Comparison of ENCODE assay signal across 31 mouse cellular contexts in genomic region chr5:143897635-143898330, GRCm38 (mm10). TPM values are rescaled to one million over a fixed set of nuclear protein-coding genes. Genes with fewer than 3 reads are reported as not detected.
A peak's percentile ranks its signal among the peaks of the same experiment; 100 is the strongest.
DNase-seq lines count a peak whose midpoint lies in the region; ATAC-seq and TF ChIP-seq lines count a peak whose summit lies in the region.
"Had no signal": no experiment of that assay in that cellular context is flagged by ENCODE, and none has a peak within 500 bp of the region (broad histone marks: within the 10 kb centered on the region; RNA-seq: fewer than 3 reads in every experiment).

Ankrd61 (minus strand) TSS chr5:143897685.

- WGBS in midbrain, embryonic 11.5 days = 86% methylated on average over 14 of the region's 14 CpGs
- WGBS in midbrain, embryonic 16.5 days = 88% methylated on average over 14 of the region's 14 CpGs

- peaks cover 14% of the 10 kb centered on the region for H3K36me3 ChIP-seq in midbrain, embryonic 11.5 days (ENCODE audit: control insufficient read depth, insufficient read depth, low read length)
- peaks cover 32% of the 10 kb centered on the region for H3K36me3 ChIP-seq in midbrain, embryonic 16.5 days (ENCODE audit: control insufficient read depth, insufficient read depth, low read length)
- peaks cover 14% of the 10 kb centered on the region for H3K36me3 ChIP-seq in ES-Bruce4 (ENCODE audit: control insufficient read depth, insufficient read depth, low read length, poor library complexity, severe bottlenecking)

- no peak for TF ChIP-seq POLR2A in ES-Bruce4 (IDR thresholded peaks at IDR 0.05; ENCODE audit: insufficient read depth, low read length)

- TF ChIP-seq CTCF in layer of hippocampus, adult 2 months (conservative IDR thresholded peaks at IDR 0.05) = peak; percentile 23; the same call in 1 of the 2 replicates
- peak; percentile 54 for TF ChIP-seq CTCF in ES-Bruce4 (IDR thresholded peaks at IDR 0.05; ENCODE audit: low read depth, low read length)

- DNase-seq in layer of hippocampus, adult 2 months (ENCODE audit: low spot score in 2 of 2) = no peak
- DNase-seq in layer of hippocampus, adult 9-10 months (ENCODE audit: low spot score) = no peak
- DNase-seq in midbrain, embryonic 11.5 days (ENCODE audit: low spot score, missing footprints) = peak; percentile 62
- peak; percentile 38 for DNase-seq in ZHBTc4 (ENCODE audit: low read depth, low spot score)
- no peak for DNase-seq in Muller cell, postnatal 12 days (ENCODE audit: inconsistent ontology term)
- DNase-seq: adrenal gland, postnatal 10 days; adrenal gland, postnatal 36 days; B cell, adult 2 months; cerebellum, adult 18-20 months; cerebellum, adult 9-10 months; cerebellum, postnatal 14 days; forebrain, postnatal 0 days; gastrocnemius, adult 2 months; gastrocnemius, postnatal 14 days; heart, adult 11 months; heart, postnatal 14 days; heart, postnatal 4 days had no signal

- H3K4me3 ChIP-seq in layer of hippocampus, adult 2 months = no peak within 1 kb of the TSS
- no peak within 1 kb of the TSS for H3K4me3 ChIP-seq in midbrain, embryonic 11.5 days (ENCODE audit: low read depth, low read length)
- no peak within 1 kb of the TSS for H3K4me3 ChIP-seq in midbrain, embryonic 16.5 days (ENCODE audit: low read depth, low read length)
- no peak within 1 kb of the TSS for H3K4me3 ChIP-seq in ES-Bruce4 (ENCODE audit: low read depth, low read length)
- H3K4me3 ChIP-seq: embryonic facial prominence, embryonic 12.5 days; embryonic facial prominence, embryonic 15.5 days; gastrocnemius, adult 2 months; heart, embryonic 10.5 days; heart, embryonic 13.5 days had no signal

- no peaks in the 10 kb centered on the region for H3K9me3 ChIP-seq in midbrain, embryonic 11.5 days (ENCODE audit: control insufficient read depth, low read length)
- H3K9me3 ChIP-seq in midbrain, embryonic 16.5 days (replicated peaks; ENCODE audit: control insufficient read depth, low read length, poor library complexity, severe bottlenecking) = no peaks in the 10 kb centered on the region
- H3K9me3 ChIP-seq in ES-Bruce4 (replicated peaks; ENCODE audit: control insufficient read depth, insufficient read depth, low read length, poor library complexity, severe bottlenecking) = no peaks in the 10 kb centered on the region
- H3K9me3 ChIP-seq: embryonic facial prominence, embryonic 12.5 days; embryonic facial prominence, embryonic 15.5 days; G1E; heart, embryonic 10.5 days; heart, embryonic 13.5 days had no signal

- TF ChIP-seq EP300 in ES-Bruce4 (IDR thresholded peaks at IDR 0.05; ENCODE audit: insufficient read depth, low read depth, low read length) = no peak

- no peaks in the 10 kb centered on the region for H3K27me3 ChIP-seq in midbrain, embryonic 11.5 days (ENCODE audit: control insufficient read depth, insufficient read depth, low read length)
- H3K27me3 ChIP-seq in midbrain, embryonic 16.5 days (ENCODE audit: control insufficient read depth, insufficient read depth, low read depth, low read length) = no peaks in the 10 kb centered on the region
- no peaks in the 10 kb centered on the region for H3K27me3 ChIP-seq in ES-Bruce4 (ENCODE audit: control insufficient read depth, insufficient read depth, low read length, poor library complexity, severe bottlenecking)
- H3K27me3 ChIP-seq: CH12.LX; embryonic facial prominence, embryonic 12.5 days; embryonic facial prominence, embryonic 15.5 days; heart, embryonic 13.5 days had no signal

- H3K9ac ChIP-seq in midbrain, embryonic 11.5 days (ENCODE audit: low read length) = no peak within 1 kb of the TSS
- H3K9ac ChIP-seq in midbrain, embryonic 16.5 days (ENCODE audit: low read depth, low read length) = no peak within 1 kb of the TSS
- H3K9ac ChIP-seq in ES-Bruce4 (ENCODE audit: low read depth, poor library complexity, severe bottlenecking) = no peak within 1 kb of the TSS
- H3K9ac ChIP-seq: embryonic facial prominence, embryonic 12.5 days; embryonic facial prominence, embryonic 15.5 days; forebrain, postnatal 0 days; heart, embryonic 13.5 days; hindbrain, embryonic 14.5 days had no signal

- H3K4me1 ChIP-seq in midbrain, embryonic 11.5 days (ENCODE audit: control insufficient read depth, insufficient read depth, low read length) = no peaks in the 10 kb centered on the region
- no peaks in the 10 kb centered on the region for H3K4me1 ChIP-seq in midbrain, embryonic 16.5 days (ENCODE audit: control insufficient read depth, insufficient read depth, low read length)
- H3K4me1 ChIP-seq in ES-Bruce4 (ENCODE audit: control insufficient read depth, insufficient read depth, low read length) = no peaks in the 10 kb centered on the region
- H3K4me1 ChIP-seq: embryonic facial prominence, embryonic 12.5 days; embryonic facial prominence, embryonic 15.5 days; heart, embryonic 10.5 days; heart, embryonic 13.5 days had no signal

- H3K27ac ChIP-seq in layer of hippocampus, adult 2 months = no peak within 1 kb of the TSS
- no peak within 1 kb of the TSS for H3K27ac ChIP-seq in midbrain, embryonic 11.5 days (ENCODE audit: low read depth, low read length)
- H3K27ac ChIP-seq in midbrain, embryonic 16.5 days (ENCODE audit: low read length) = no peak within 1 kb of the TSS
- H3K27ac ChIP-seq in ES-Bruce4 (ENCODE audit: insufficient read depth, low read length) = no peak within 1 kb of the TSS
- H3K27ac ChIP-seq: embryonic facial prominence, embryonic 12.5 days; embryonic facial prominence, embryonic 15.5 days; gastrocnemius, adult 2 months; heart, embryonic 10.5 days; heart, embryonic 13.5 days; hindbrain, embryonic 14.5 days; hindbrain, postnatal 0 days had no signal

- H3K4me2 ChIP-seq in midbrain, embryonic 11.5 days = no peak within 1 kb of the TSS
- H3K4me2 ChIP-seq in midbrain, embryonic 16.5 days (ENCODE audit: low read length) = no peak within 1 kb of the TSS
- H3K4me2 ChIP-seq: embryonic facial prominence, embryonic 12.5 days; embryonic facial prominence, embryonic 15.5 days; heart, embryonic 13.5 days; hindbrain, embryonic 14.5 days had no signal

- no peak for ATAC-seq in midbrain, embryonic 11.5 days (ENCODE audit: low FRiP score)
- no peak for ATAC-seq in midbrain, embryonic 16.5 days
- ATAC-seq: forebrain, embryonic 14.5 days; forebrain, postnatal 0 days; hindbrain, postnatal 0 days; inflammation-experienced regulatory T-cells, adult 6 months had no signal

RNA-seq across cellular contexts. Expression of gene Ankrd61, which starts in this region (rescaled TPM):
- under 1 TPM in 1 of 2 experiments, not detected in 1; 0.41 TPM for total RNA-seq in layer of hippocampus, adult 2 months (2021)
- 0.12 and 0.17 TPM in 2 replicates for polyA plus RNA-seq in midbrain, embryonic 11.5 days (2014; fragmentation: Nextera tagmentation; extraction: Ambion mirVana)
- 0.45 and 0.78 TPM in 2 replicates for polyA plus RNA-seq in midbrain, embryonic 16.5 days (2015; fragmentation: Nextera tagmentation; extraction: Ambion mirVana)
- polyA plus RNA-seq in ES-Bruce4 (2011; ENCODE audit: insufficient read depth, insufficient read length, low read depth, missing spikeins) = not detected in 2 replicates
- total RNA-seq: adrenal gland, adult 18-20 months; adrenal gland, postnatal 10 days; adrenal gland, postnatal 36 days; common myeloid progenitor, adult 5-6 weeks; forebrain, postnatal 0 days; gastrocnemius, adult 2 months; gastrocnemius, postnatal 14 days; heart, postnatal 14 days; hindbrain, postnatal 0 days had no signal
- polyA plus RNA-seq: G1E had no signal

Comparison
In these comparisons a context has a peak if more than half of its experiments do, and no peak if none do; other contexts are left out.
1. Peak in DNase-seq in midbrain, embryonic 11.5 days; RNA of the gene not detected or under 1 TPM.